Mouse (Mus musculus): ENCODE measurements around the gene Npr2. TPM values are rescaled to one million over a fixed set of nuclear protein-coding genes. Genes with fewer than 3 reads are reported as not detected.

The Npr2 gene
- polyA plus RNA-seq, 1 experiment from 2014 or later = 10.8 TPM

Small RNA genes within 50 kb of the gene (microRNA-seq; reads per million reads assigned to microRNA genes)
- not detected for gene Gm25262

Other genes with a start within 250 kb of the Npr2 start
- gene Rusc2, start 250.0 kb upstream of the Npr2 start, polyA plus RNA-seq (2015; fragmentation: Nextera tagmentation; extraction: Ambion mirVana) = 70.8 and 86.8 TPM in 2 replicates
- 1.1 and 1.4 TPM in 2 replicates for gene Fam166b, start 202.8 kb upstream of the Npr2 start, polyA plus RNA-seq (2015; fragmentation: Nextera tagmentation; extraction: Ambion mirVana)
- 8.9 and 9.2 TPM in 2 replicates for gene Tesk1, start 190.0 kb upstream of the Npr2 start, polyA plus RNA-seq (2015; fragmentation: Nextera tagmentation; extraction: Ambion mirVana)
- gene Cd72, start 177.3 kb upstream of the Npr2 start, polyA plus RNA-seq (2015; fragmentation: Nextera tagmentation; extraction: Ambion mirVana) = 5.1 and 5.3 TPM in 2 replicates
- gene Sit1, start 148.2 kb upstream of the Npr2 start, polyA plus RNA-seq (2015; fragmentation: Nextera tagmentation; extraction: Ambion mirVana) = not detected in 2 replicates
- 83.6 and 99.8 TPM in 2 replicates for gene Ccdc107, start 139.0 kb upstream of the Npr2 start, polyA plus RNA-seq (2015; fragmentation: Nextera tagmentation; extraction: Ambion mirVana)
- gene Arhgef39, start 132.2 kb upstream of the Npr2 start, polyA plus RNA-seq (2015; fragmentation: Nextera tagmentation; extraction: Ambion mirVana) = 8.2 and 10.7 TPM in 2 replicates
- 0.23 and 0.47 TPM in 2 replicates for gene Car9, start 125.0 kb upstream of the Npr2 start, polyA plus RNA-seq (2015; fragmentation: Nextera tagmentation; extraction: Ambion mirVana)
- gene Tpm2, start 108.2 kb upstream of the Npr2 start, polyA plus RNA-seq (2015; fragmentation: Nextera tagmentation; extraction: Ambion mirVana) = 10.6 and 41.1 TPM in 2 replicates
- 90.8 and 94.1 TPM in 2 replicates for gene Creb3, start 69.6 kb upstream of the Npr2 start, polyA plus RNA-seq (2015; fragmentation: Nextera tagmentation; extraction: Ambion mirVana)
- gene Tln1, start 69.2 kb upstream of the Npr2 start, polyA plus RNA-seq (2015; fragmentation: Nextera tagmentation; extraction: Ambion mirVana) = 56.2 and 61.1 TPM in 2 replicates
- 17.8 and 23.5 TPM in 2 replicates for gene Rgp1, start 53.2 kb upstream of the Npr2 start, polyA plus RNA-seq (2015; fragmentation: Nextera tagmentation; extraction: Ambion mirVana)
- 54.0 and 59.3 TPM in 2 replicates for gene Gba2, start 53.1 kb upstream of the Npr2 start, polyA plus RNA-seq (2015; fragmentation: Nextera tagmentation; extraction: Ambion mirVana)
- gene Msmp, start 47.4 kb upstream of the Npr2 start, polyA plus RNA-seq (2015; fragmentation: Nextera tagmentation; extraction: Ambion mirVana) = 0.71 and 0.94 TPM in 2 replicates
- 9.3 and 10.3 TPM in 2 replicates for gene Spag8, start 21.7 kb downstream of the Npr2 start, polyA plus RNA-seq (2015; fragmentation: Nextera tagmentation; extraction: Ambion mirVana)
- 68.7 and 77.8 TPM in 2 replicates for gene Hint2, start 24.5 kb downstream of the Npr2 start, polyA plus RNA-seq (2015; fragmentation: Nextera tagmentation; extraction: Ambion mirVana)
- gene Tmem8b, start 37.0 kb downstream of the Npr2 start, polyA plus RNA-seq (2015; fragmentation: Nextera tagmentation; extraction: Ambion mirVana) = 12.0 and 13.9 TPM in 2 replicates
- gene Fam221b, start 37.2 kb downstream of the Npr2 start, polyA plus RNA-seq (2015; fragmentation: Nextera tagmentation; extraction: Ambion mirVana) = 1.5 and 2.0 TPM in 2 replicates
- 0.06 TPM in 1 of 2 replicates, not detected in the other for gene Olfr70, start 68.9 kb downstream of the Npr2 start, polyA plus RNA-seq (2015; fragmentation: Nextera tagmentation; extraction: Ambion mirVana)
- gene Olfr71, start 78.3 kb downstream of the Npr2 start, polyA plus RNA-seq (2015; fragmentation: Nextera tagmentation; extraction: Ambion mirVana) = 0.11 TPM in 1 of 2 replicates, not detected in the other
- gene Hrct1, start 95.3 kb downstream of the Npr2 start, polyA plus RNA-seq (2015; fragmentation: Nextera tagmentation; extraction: Ambion mirVana) = 0.49 and 0.75 TPM in 2 replicates
- gene Spaar, start 98.1 kb downstream of the Npr2 start, polyA plus RNA-seq (2015; fragmentation: Nextera tagmentation; extraction: Ambion mirVana) = 0.04 TPM in 1 of 2 replicates, not detected in the other
- not detected in 2 replicates for gene Olfr159, start 139.1 kb downstream of the Npr2 start, polyA plus RNA-seq (2015; fragmentation: Nextera tagmentation; extraction: Ambion mirVana)
- gene Olfr156, start 192.0 kb downstream of the Npr2 start, polyA plus RNA-seq (2015; fragmentation: Nextera tagmentation; extraction: Ambion mirVana) = not detected in 2 replicates
- not detected in 2 replicates for gene Olfr157, start 208.3 kb downstream of the Npr2 start, polyA plus RNA-seq (2015; fragmentation: Nextera tagmentation; extraction: Ambion mirVana)
- gene Olfr155, start 219.6 kb downstream of the Npr2 start, polyA plus RNA-seq (2015; fragmentation: Nextera tagmentation; extraction: Ambion mirVana) = not detected in 2 replicates
- gene Reck, start 243.6 kb downstream of the Npr2 start, polyA plus RNA-seq (2015; fragmentation: Nextera tagmentation; extraction: Ambion mirVana) = 4.9 and 5.4 TPM in 2 replicates

Data from hindbrain, embryonic 16.5 days (tissue).